Mouse (Mus musculus) G1E (cell line): ENCODE results near the gene Rep15.

ENCODE experiments used
- CTCF ChIP-seq: IDR thresholded peaks from 2 replicates; pipeline ENCODE4 v1.5.1; 2012; ENCODE audit warnings: low read depth, low read length, inconsistent platforms, mixed read lengths
- GATA1 ChIP-seq: IDR thresholded peaks from 2 replicates; pipeline ENCODE4 v1.6.1; 2012; ENCODE audit warnings: borderline replicate concordance, low read length, inconsistent platforms, mixed read lengths
- GATA2 ChIP-seq: IDR thresholded peaks from 2 replicates; pipeline ENCODE4 v1.6.1; 2012; ENCODE audit warnings: low read depth, low read length, inconsistent platforms, borderline replicate concordance
- POLR2AphosphoS5 ChIP-seq: IDR thresholded peaks from 2 replicates; pipeline ENCODE4 v1.6.1; 2012; ENCODE audit warnings: low read depth, low read length, inconsistent platforms; ENCODE audit not compliant: insufficient replicate concordance
- TAL1 ChIP-seq: conservative IDR thresholded peaks from 2 replicates; pipeline ENCODE4 v1.6.1; 2012; ENCODE audit warnings: low read depth, low read length, inconsistent platforms, mixed read lengths

- no peak for TF ChIP-seq GATA1
- TF ChIP-seq TAL1: no peak
- TF ChIP-seq CTCF: no peak
- no peak for TF ChIP-seq POLR2AphosphoS5
- TF ChIP-seq GATA2: no peak
These were observed 26.9 kb downstream of the Rep15 start for GRCm38 (mm10) chr6:147059326-147059725.
